Mouse (Mus musculus) hindbrain, embryonic 10.5 days (tissue): ENCODE data around the gene Timm22. TPM values are rescaled to one million over a fixed set of nuclear protein-coding genes. Genes with fewer than 3 reads are reported as not detected.

Experiments
- DNase-seq: peaks from one replicate; pipeline ENCODE4 v3.0.0-alpha.2; 2017; ENCODE audit warnings: low spot score
- H3K27ac ChIP-seq: fragments of 300-500 bp; sonication (generic); 2 replicates; pipeline ENCODE4 v1.5.1; 2016; ENCODE audit warnings: mild to moderate bottlenecking, moderate library complexity
- H3K27me3 ChIP-seq: fragments of 300-500 bp; sonication (generic); 2 replicates; pipeline ENCODE4 v1.6.1; 2016; ENCODE audit warnings: mild to moderate bottlenecking; ENCODE audit not compliant: poor library complexity, insufficient read depth, severe bottlenecking
- H3K36me3 ChIP-seq: fragments of 300-500 bp; sonication (generic); 2 replicates; pipeline ENCODE4 v1.6.1; 2016; ENCODE audit warnings: mild to moderate bottlenecking, moderate library complexity
- H3K4me1 ChIP-seq: fragments of 300-500 bp; sonication (generic); replicated peaks from 2 replicates; pipeline ENCODE4 v1.6.1; 2016; ENCODE audit warnings: mild to moderate bottlenecking
- H3K4me3 ChIP-seq: fragments of 300-500 bp; sonication (generic); 2 replicates; pipeline ENCODE4 v1.5.1; 2016; ENCODE audit warnings: mild to moderate bottlenecking, moderate library complexity
- H3K9me3 ChIP-seq: fragments of 300-500 bp; sonication (generic); 2 replicates; pipeline ENCODE4 v1.6.1; 2016; ENCODE audit warnings: mild to moderate bottlenecking, moderate library complexity
- WGBS: fragments of 180-500 bp; shearing (Covaris S2); methylation state at CpG from one replicate; pipeline ENCODE4 v1.1.7; 2016; 5-methylcytosine and 5-hydroxymethylcytosine counted together
- polyA plus RNA-seq: library from polyadenylated mRNA; unstranded; fragments of >200 nt; fragmentation: Nextera tagmentation; extraction: Ambion mirVana; gene quantifications from 2 replicates; pipeline ENCODE4 v1.2.1, GENCODE M21; 2016

Gene Timm22
- polyA plus RNA-seq, 1 experiment from 2014 or later = 148 TPM

GRCm38 (mm10) chr11:76374491-76375185 lies 32.1 kb upstream of the Timm22 start:
- WGBS = 65% methylated on average over 17 of the region's 17 CpGs

GRCm38 (mm10) chr11:76376425-76376824 lies 30.3 kb upstream of the Timm22 start:
- Histone ChIP-seq H3K27ac (no peak overlapping the region), H3K4me1 (peaks cover 62% of the 10 kb centered on the region), H3K9me3 (no peaks in the 10 kb centered on the region), H3K4me3 (no peak overlapping the region), H3K27me3 (no peaks in the 10 kb centered on the region), H3K36me3 (peaks cover 9% of the 10 kb centered on the region; the same call in 1 of the 2 replicates)
- WGBS = 94% methylated on average over 3 of the region's 3 CpGs
- DNase-seq = no peak

More at GRCm38 (mm10) chr11:76374491-76375185, 32.1 kb upstream of the Timm22 start:
- Histone ChIP-seq H3K27ac (peak overlapping the region; percentile 71), H3K27me3 (no peaks in the 10 kb centered on the region), H3K4me1 (peaks cover 59% of the 10 kb centered on the region), H3K4me3 (no peak overlapping the region), H3K9me3 (no peaks in the 10 kb centered on the region), H3K36me3 (peaks cover 5% of the 10 kb centered on the region; the same call in 1 of the 2 replicates)
- peak; percentile 61 for DNase-seq

- Histone ChIP-seq H3K36me3 (peaks cover 5% of the 10 kb centered on the region; the same call in 1 of the 2 replicates), H3K27me3 (no peaks in the 10 kb centered on the region), H3K9me3 (no peaks in the 10 kb centered on the region), H3K27ac (peak overlapping the region; percentile 56; the same call in 1 of the 2 replicates), H3K4me3 (no peak overlapping the region), H3K4me1 (peaks cover 59% of the 10 kb centered on the region)
- 39% methylated on average over 11 of the region's 11 CpGs for WGBS
- DNase-seq = no peak
Measured at GRCm38 (mm10) chr11:76379921-76380544, 26.7 kb upstream of the Timm22 start.

GRCm38 (mm10) chr11:76381201-76381885 lies 25.4 kb upstream of the Timm22 start:
- WGBS = 90% methylated on average over 15 of the region's 15 CpGs
- H3K4me1 ChIP-seq = peaks cover 67% of the 10 kb centered on the region
- H3K4me3 ChIP-seq = no peak overlapping the region
- H3K27ac ChIP-seq = no peak overlapping the region; the same call in 1 of the 2 replicates
- peaks cover 5% of the 10 kb centered on the region; the same call in 1 of the 2 replicates for H3K36me3 ChIP-seq
- no peaks in the 10 kb centered on the region for H3K27me3 ChIP-seq
- DNase-seq = no peak
- no peaks in the 10 kb centered on the region for H3K9me3 ChIP-seq

GRCm38 (mm10) chr11:76382711-76383324 lies 23.9 kb upstream of the Timm22 start:
- Histone ChIP-seq H3K27ac (peak overlapping the region; percentile 76), H3K4me1 (peaks cover 63% of the 10 kb centered on the region), H3K9me3 (0 out of 2 replicates have a peak, but pooled peaks cover 2% of the 10 kb centered on the region), H3K4me3 (no peak overlapping the region), H3K36me3 (peaks cover 8% of the 10 kb centered on the region; the same call in 1 of the 2 replicates), H3K27me3 (no peaks in the 10 kb centered on the region)
- WGBS = 37% methylated on average over 13 of the region's 13 CpGs
- peak; percentile 33 for DNase-seq

- Histone ChIP-seq H3K27me3 (no peaks in the 10 kb centered on the region), H3K36me3 (peaks cover 8% of the 10 kb centered on the region; the same call in 1 of the 2 replicates), H3K4me1 (peaks cover 76% of the 10 kb centered on the region), H3K27ac (peak overlapping the region; percentile 36), H3K9me3 (0 out of 2 replicates have a peak, but pooled peaks cover 2% of the 10 kb centered on the region), H3K4me3 (no peak overlapping the region)
- no peak for DNase-seq
- WGBS = 91% methylated on average over 5 of the region's 5 CpGs
Measured at GRCm38 (mm10) chr11:76384307-76384706, 22.4 kb upstream of the Timm22 start.

GRCm38 (mm10) chr11:76385017-76385416 lies 21.7 kb upstream of the Timm22 start:
- peak overlapping the region; percentile 72 for H3K27ac ChIP-seq

GRCm38 (mm10) chr11:76385746-76386145 lies 21.0 kb upstream of the Timm22 start:
- 39% methylated on average over 3 of the region's 3 CpGs for WGBS
- Histone ChIP-seq H3K27ac (peak overlapping the region; percentile 72; the same call in 1 of the 2 replicates), H3K27me3 (no peaks in the 10 kb centered on the region), H3K9me3 (0 out of 2 replicates have a peak, but pooled peaks cover 3% of the 10 kb centered on the region), H3K4me3 (no peak overlapping the region), H3K4me1 (peaks cover 71% of the 10 kb centered on the region), H3K36me3 (peaks cover 13% of the 10 kb centered on the region)
- DNase-seq = no peak

More at GRCm38 (mm10) chr11:76385017-76385416, 21.7 kb upstream of the Timm22 start:
- peaks cover 8% of the 10 kb centered on the region; the same call in 1 of the 2 replicates for H3K36me3 ChIP-seq
- H3K4me1 ChIP-seq = peaks cover 78% of the 10 kb centered on the region
- 67% methylated on average over 4 of the region's 4 CpGs for WGBS
- 0 out of 2 replicates have a peak, but pooled peaks cover 2% of the 10 kb centered on the region for H3K9me3 ChIP-seq
- no peak for DNase-seq
- no peaks in the 10 kb centered on the region for H3K27me3 ChIP-seq
- no peak overlapping the region for H3K4me3 ChIP-seq

- 0 out of 2 replicates have a peak, but pooled peaks cover 15% of the 10 kb centered on the region for H3K9me3 ChIP-seq
- no peaks in the 10 kb centered on the region for H3K27me3 ChIP-seq
- no peak for DNase-seq
- peaks cover 22% of the 10 kb centered on the region for H3K36me3 ChIP-seq
- WGBS = 96% methylated on average over 1 of the region's 1 CpGs
- no peak overlapping the region for H3K27ac ChIP-seq
- H3K4me3 ChIP-seq = no peak overlapping the region
- peaks cover 65% of the 10 kb centered on the region for H3K4me1 ChIP-seq
Measured at GRCm38 (mm10) chr11:76387097-76387496, 19.7 kb upstream of the Timm22 start.

GRCm38 (mm10) chr11:76388711-76389110 lies 18.0 kb upstream of the Timm22 start:
- Histone ChIP-seq H3K36me3 (peaks cover 35% of the 10 kb centered on the region), H3K4me1 (peaks cover 49% of the 10 kb centered on the region), H3K4me3 (0 out of 2 replicates have a peak overlapping the region, but pooled peaks have one; percentile 11), H3K27ac (peak overlapping the region; percentile 6; the same call in 1 of the 2 replicates), H3K27me3 (no peaks in the 10 kb centered on the region), H3K9me3 (0 out of 2 replicates have a peak, but pooled peaks cover 19% of the 10 kb centered on the region)
- DNase-seq = no peak
- WGBS = 24% methylated on average over 7 of the region's 7 CpGs

- Histone ChIP-seq H3K27me3 (no peaks in the 10 kb centered on the region), H3K27ac (no peak overlapping the region), H3K36me3 (peaks cover 32% of the 10 kb centered on the region), H3K9me3 (0 out of 2 replicates have a peak, but pooled peaks cover 18% of the 10 kb centered on the region), H3K4me3 (no peak overlapping the region), H3K4me1 (peaks cover 45% of the 10 kb centered on the region)
- WGBS = 85% methylated on average over 7 of the region's 7 CpGs
- DNase-seq = no peak
Measured at GRCm38 (mm10) chr11:76392532-76392931, 14.2 kb upstream of the Timm22 start.

GRCm38 (mm10) chr11:76392996-76393395 lies 13.8 kb upstream of the Timm22 start:
- peaks cover 46% of the 10 kb centered on the region for H3K4me1 ChIP-seq
- DNase-seq = no peak
- no peak overlapping the region for H3K27ac ChIP-seq
- no peak overlapping the region for H3K4me3 ChIP-seq
- no peaks in the 10 kb centered on the region for H3K27me3 ChIP-seq
- peaks cover 32% of the 10 kb centered on the region for H3K36me3 ChIP-seq
- WGBS = 89% methylated on average over 11 of the region's 11 CpGs
- 0 out of 2 replicates have a peak, but pooled peaks cover 16% of the 10 kb centered on the region for H3K9me3 ChIP-seq
